Mouse (Mus musculus) hindbrain, embryonic 11.5 days (tissue): Measurements from ENCODE around the gene Gdf1. TPM values are rescaled to one million over a fixed set of nuclear protein-coding genes. Genes with fewer than 3 reads are reported as not detected.

Experiments used
- ATAC-seq: fragments of 200-750 bp; cut with Nextera tagmentation; 2 replicates; pipeline ENCODE4 v1.8.0; 2017; ENCODE audit warnings: mild to moderate bottlenecking, moderate TSS enrichment, moderate library complexity; ENCODE audit not compliant: low FRiP score
- DNase-seq: peaks from one replicate; pipeline ENCODE4 v3.0.0-alpha.2; 2015; ENCODE audit warnings: low spot score
- H3K27ac ChIP-seq: fragments of 300-500 bp; sonication (generic); 2 replicates; pipeline ENCODE4 v1.5.1; 2014; ENCODE audit warnings: mild to moderate bottlenecking, low read depth, low read length
- H3K27me3 ChIP-seq: fragments of 300-500 bp; sonication (generic); 2 replicates; pipeline ENCODE4 v1.6.1; 2014; ENCODE audit warnings: mild to moderate bottlenecking, low read length, moderate library complexity, mixed read lengths; ENCODE audit not compliant: control insufficient read depth, insufficient read depth
- H3K36me3 ChIP-seq: fragments of 300-500 bp; sonication (generic); 2 replicates; pipeline ENCODE4 v1.6.1; 2014; ENCODE audit warnings: mild to moderate bottlenecking, low read length, moderate library complexity, mixed read lengths; ENCODE audit not compliant: control insufficient read depth, insufficient read depth
- H3K4me1 ChIP-seq: fragments of 300-500 bp; sonication (generic); replicated peaks from 2 replicates; pipeline ENCODE4 v1.6.1; 2014; ENCODE audit warnings: low read length, mixed read lengths; ENCODE audit not compliant: control insufficient read depth, insufficient read depth
- H3K4me2 ChIP-seq: fragments of 300-500 bp; sonication (generic); replicated peaks from 2 replicates; pipeline ENCODE4 v1.6.1; 2014; ENCODE audit warnings: mild to moderate bottlenecking, low read depth, low read length
- H3K4me3 ChIP-seq: fragments of 300-500 bp; sonication (generic); 2 replicates; pipeline ENCODE4 v1.5.1; 2014; ENCODE audit warnings: low read depth, low read length
- H3K9ac ChIP-seq: fragments of 300-500 bp; sonication (generic); 2 replicates; pipeline ENCODE4 v1.6.1; 2014; ENCODE audit warnings: low read depth, low read length
- H3K9me3 ChIP-seq: fragments of 300-500 bp; sonication (generic); 2 replicates; pipeline ENCODE4 v1.6.1; 2016; ENCODE audit warnings: low read length; ENCODE audit not compliant: control insufficient read depth
- WGBS: fragments of 180-500 bp; shearing (Covaris S2); extraction: QIAGEN DNeasy Blood & Tissue Kit; methylation state at CpG from one replicate; pipeline ENCODE4 v1.1.7; 2014; 5-methylcytosine and 5-hydroxymethylcytosine counted together
- polyA plus RNA-seq: library from polyadenylated mRNA; unstranded; fragments of >200 nt; fragmentation: Nextera tagmentation; extraction: Ambion mirVana; gene quantifications from 2 replicates; pipeline ENCODE4 v1.2.1, GENCODE M21; 2014

The Gdf1 gene
- polyA plus RNA-seq, 1 experiment from 2014 or later: 1.3 TPM

GRCm38 (mm10) chr8:70352000-70352384 lies 22.4 kb downstream of the Gdf1 start:
- peak overlapping the region; percentile 65 for H3K4me2 ChIP-seq
- H3K4me1 ChIP-seq: peaks cover 19% of the 10 kb centered on the region
- ATAC-seq (no peak), DNase-seq (no peak)
- peak overlapping the region; percentile 96 for H3K4me3 ChIP-seq
- no peak overlapping the region for H3K27ac ChIP-seq
- no peaks in the 10 kb centered on the region for H3K36me3 ChIP-seq
- H3K9me3 ChIP-seq: no peaks in the 10 kb centered on the region
- WGBS: 27% methylated on average over 3 of the region's 3 CpGs
- H3K27me3 ChIP-seq: no peaks in the 10 kb centered on the region
- H3K9ac ChIP-seq: peak overlapping the region; percentile 93

- no peaks in the 10 kb centered on the region for H3K36me3 ChIP-seq
- peaks cover 19% of the 10 kb centered on the region for H3K4me1 ChIP-seq
- WGBS: under 1% methylated on average over 42 of the region's 64 CpGs
- no peaks in the 10 kb centered on the region for H3K9me3 ChIP-seq
- ATAC-seq (peak; percentile 42), DNase-seq (peak; percentile 61)
- H3K4me2 ChIP-seq: peak overlapping the region; percentile 65
- H3K9ac ChIP-seq: peak overlapping the region; percentile 93
- peak overlapping the region; percentile 96 for H3K4me3 ChIP-seq
- no peaks in the 10 kb centered on the region for H3K27me3 ChIP-seq
- peak overlapping the region; percentile 80 for H3K27ac ChIP-seq
Measured at GRCm38 (mm10) chr8:70352657-70353151, 23.1 kb downstream of the Gdf1 start.

DNA sequence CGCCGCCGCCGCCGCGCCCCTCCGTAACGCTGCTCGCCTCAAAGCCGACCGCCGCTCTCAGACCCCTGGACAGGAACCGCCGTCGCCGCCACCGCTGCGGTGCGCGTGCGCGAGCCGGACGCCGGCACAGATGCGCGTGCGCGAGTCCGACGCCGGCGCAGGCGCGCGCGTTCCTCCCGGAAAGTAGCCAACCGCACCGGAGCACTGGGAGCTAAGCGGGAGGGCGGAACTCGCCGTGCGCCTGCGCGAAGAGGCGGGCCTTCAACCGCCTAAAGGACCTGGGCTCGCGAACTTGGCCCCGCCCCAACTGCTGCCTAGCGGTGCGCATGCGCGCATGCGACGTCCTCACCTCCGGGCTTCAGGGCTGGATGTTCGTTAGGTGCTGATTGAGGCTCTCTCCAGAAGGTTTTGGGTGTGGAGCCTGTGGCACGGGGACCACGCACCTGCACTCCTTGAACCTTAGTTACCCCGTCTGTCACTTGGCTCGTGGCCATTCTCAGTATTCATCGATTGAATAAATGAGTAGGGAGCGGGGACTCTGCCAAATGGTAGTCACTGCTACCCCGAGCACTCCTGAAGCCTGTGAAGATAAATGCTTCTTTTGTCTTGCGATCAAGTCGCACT lies 23.7 kb downstream of the Gdf1 start, which contains the start of gene Upf1:
TSS of gene Upf1 (minus strand) at position 85 of the 624 bp plus-strand sequence.
- Histone ChIP-seq H3K9me3 (no peaks in the 10 kb centered on the region), H3K9ac (peak within 1 kb of the TSS; percentile 93), H3K4me3 (peak within 1 kb of the TSS; percentile 96), H3K27me3 (no peaks in the 10 kb centered on the region), H3K36me3 (no peaks in the 10 kb centered on the region), H3K27ac (peak within 1 kb of the TSS; percentile 80), H3K4me1 (peaks cover 19% of the 10 kb centered on the region), H3K4me2 (peak within 1 kb of the TSS; percentile 65)
- DNase-seq (peak; percentile 100), ATAC-seq (peak; percentile 94)
- WGBS: under 1% methylated on average over 69 of the region's 69 CpGs

DNA sequence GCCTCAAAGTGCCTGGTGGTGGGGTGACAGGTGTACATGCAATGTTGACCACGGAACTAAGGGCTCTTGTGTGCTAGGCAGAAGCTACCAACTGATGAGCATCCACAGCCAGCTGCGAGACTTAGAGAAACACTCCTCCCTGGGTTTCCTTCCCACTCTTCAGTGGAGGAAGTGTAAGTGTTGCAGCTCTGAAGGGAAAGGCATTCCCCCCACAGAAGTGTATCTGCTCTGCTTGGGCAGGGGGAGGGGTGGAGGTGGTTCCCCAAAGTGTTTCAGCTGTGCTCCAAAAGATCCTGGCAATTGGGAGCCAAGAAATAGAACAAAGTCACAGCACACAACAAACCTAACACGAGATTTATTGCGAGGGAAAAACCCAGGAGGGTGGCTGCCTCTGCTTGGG lies 24.4 kb downstream of the Gdf1 start:
- DNase-seq (no peak), ATAC-seq (no peak)
- peak overlapping the region; percentile 52 for H3K4me2 ChIP-seq
- WGBS: 66% methylated on average over 4 of the region's 4 CpGs
- no peaks in the 10 kb centered on the region for H3K27me3 ChIP-seq
- peak overlapping the region; percentile 37; the same call in 1 of the 2 replicates for H3K27ac ChIP-seq
- H3K4me3 ChIP-seq: peak overlapping the region; percentile 96
- H3K9me3 ChIP-seq: no peaks in the 10 kb centered on the region
- no peaks in the 10 kb centered on the region for H3K36me3 ChIP-seq
- H3K4me1 ChIP-seq: peaks cover 19% of the 10 kb centered on the region
- H3K9ac ChIP-seq: peak overlapping the region; percentile 49; the same call in 1 of the 2 replicates

GRCm38 (mm10) chr8:70356111-70356510 lies 26.5 kb downstream of the Gdf1 start:
- Histone ChIP-seq H3K27me3 (no peaks in the 10 kb centered on the region), H3K36me3 (no peaks in the 10 kb centered on the region), H3K4me1 (peaks cover 13% of the 10 kb centered on the region), H3K9ac (no peak overlapping the region), H3K4me3 (no peak overlapping the region), H3K27ac (no peak overlapping the region), H3K9me3 (no peaks in the 10 kb centered on the region), H3K4me2 (no peak overlapping the region)
- 92% methylated on average over 1 of the region's 1 CpGs for WGBS
- DNase-seq (no peak), ATAC-seq (no peak)

DNA sequence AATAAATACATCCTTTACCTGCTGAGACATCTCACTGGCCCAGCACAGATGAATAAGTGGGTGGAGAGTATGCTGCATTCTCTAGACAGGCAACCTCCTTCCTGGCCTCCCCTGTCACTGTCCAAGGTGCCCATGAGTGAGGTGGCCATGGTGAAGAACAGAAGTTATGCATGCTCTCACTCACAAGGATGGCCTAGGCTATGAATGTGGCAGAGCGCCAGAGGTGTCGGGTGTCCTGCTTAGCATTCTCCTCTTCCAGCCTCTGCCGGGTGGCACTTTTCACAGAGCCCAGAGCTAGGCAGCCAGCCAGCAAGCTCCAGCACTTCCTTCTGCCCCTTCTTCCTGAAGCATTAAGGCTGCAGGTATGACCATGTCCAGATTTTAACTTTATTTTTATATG lies 29.8 kb downstream of the Gdf1 start:
- Histone ChIP-seq H3K9me3 (no peaks in the 10 kb centered on the region), H3K27ac (no peak overlapping the region), H3K27me3 (no peaks in the 10 kb centered on the region), H3K4me1 (no peaks in the 10 kb centered on the region), H3K9ac (no peak overlapping the region), H3K4me3 (no peak overlapping the region), H3K36me3 (no peaks in the 10 kb centered on the region), H3K4me2 (no peak overlapping the region)
- DNase-seq: no peak
- 45% methylated on average over 3 of the region's 3 CpGs for WGBS
- no peak for ATAC-seq

DNA sequence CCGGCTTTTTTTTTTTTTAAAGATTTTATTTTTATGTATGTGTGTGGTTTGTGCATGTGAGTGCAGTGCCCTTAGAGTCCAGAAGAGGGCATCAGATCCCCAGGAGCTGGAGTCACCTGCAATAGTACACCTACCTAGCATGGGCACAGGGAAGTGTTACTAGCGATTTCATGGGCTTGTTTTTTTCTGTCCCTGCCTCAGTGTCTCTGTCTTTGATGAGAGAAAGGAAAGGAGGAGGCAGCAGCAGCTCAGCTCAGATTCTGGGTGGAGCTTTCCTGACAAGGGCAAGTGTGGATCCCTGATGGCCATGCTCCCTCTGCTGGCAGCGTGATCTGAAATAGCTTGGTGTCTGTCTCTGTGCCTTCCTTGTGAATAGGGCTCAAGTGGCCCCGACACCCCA lies 31.2 kb downstream of the Gdf1 start:
- no peaks in the 10 kb centered on the region for H3K9me3 ChIP-seq
- H3K36me3 ChIP-seq: no peaks in the 10 kb centered on the region
- no peak overlapping the region for H3K4me3 ChIP-seq
- no peaks in the 10 kb centered on the region for H3K4me1 ChIP-seq
- no peak for ATAC-seq
- no peak overlapping the region for H3K9ac ChIP-seq
- H3K4me2 ChIP-seq: no peak overlapping the region
- H3K27ac ChIP-seq: no peak overlapping the region
- H3K27me3 ChIP-seq: no peaks in the 10 kb centered on the region
- DNase-seq: no peak
- 48% methylated on average over 4 of the region's 4 CpGs for WGBS

- DNase-seq (no peak), ATAC-seq (no peak)
- no peaks in the 10 kb centered on the region for H3K9me3 ChIP-seq
- H3K27ac ChIP-seq: no peak overlapping the region
- WGBS: 74% methylated on average over 10 of the region's 10 CpGs
- no peak overlapping the region for H3K4me3 ChIP-seq
- H3K27me3 ChIP-seq: no peaks in the 10 kb centered on the region
- H3K4me1 ChIP-seq: no peaks in the 10 kb centered on the region
- H3K4me2 ChIP-seq: no peak overlapping the region
- H3K36me3 ChIP-seq: no peaks in the 10 kb centered on the region
- no peak overlapping the region for H3K9ac ChIP-seq
Measured at GRCm38 (mm10) chr8:70361484-70362032, 31.9 kb downstream of the Gdf1 start.

GRCm38 (mm10) chr8:70364066-70364465 lies 34.4 kb downstream of the Gdf1 start:
- no peak overlapping the region for H3K4me3 ChIP-seq
- H3K36me3 ChIP-seq: no peaks in the 10 kb centered on the region
- H3K4me1 ChIP-seq: no peaks in the 10 kb centered on the region
- no peaks in the 10 kb centered on the region for H3K9me3 ChIP-seq
- H3K27ac ChIP-seq: no peak overlapping the region
- H3K27me3 ChIP-seq: no peaks in the 10 kb centered on the region
- DNase-seq (no peak), ATAC-seq (no peak)
- H3K4me2 ChIP-seq: no peak overlapping the region
- no peak overlapping the region for H3K9ac ChIP-seq
- 27% methylated on average over 5 of the region's 5 CpGs for WGBS
